Comparison of ENCODE assay signal across 17 mouse cellular contexts in genomic region chr3:111787847-111788246, GRCm38 (mm10).
"Had no signal": no experiment of that assay in that cellular context is flagged by ENCODE, and none has a peak within 500 bp of the region (broad histone marks: within the 10 kb centered on the region; RNA-seq: fewer than 3 reads in every experiment).

No protein-coding gene starts in this region.

- ATAC-seq: liver, embryonic 12.5 days had no signal

- H3K9ac ChIP-seq: limb, embryonic 13.5 days; liver, embryonic 12.5 days; liver, embryonic 15.5 days; midbrain, embryonic 12.5 days had no signal

- H3K4me2 ChIP-seq: limb, embryonic 13.5 days; liver, embryonic 12.5 days; liver, embryonic 15.5 days; midbrain, embryonic 12.5 days had no signal

- H3K27me3 ChIP-seq: limb, embryonic 13.5 days; liver, embryonic 12.5 days; liver, embryonic 15.5 days; midbrain, embryonic 12.5 days had no signal

- H3K36me3 ChIP-seq: limb, embryonic 10.5 days; limb, embryonic 13.5 days; liver, embryonic 12.5 days; liver, embryonic 15.5 days; midbrain, embryonic 12.5 days had no signal

- H3K9me3 ChIP-seq: limb, embryonic 10.5 days; limb, embryonic 13.5 days; liver, embryonic 12.5 days; liver, embryonic 15.5 days; midbrain, embryonic 12.5 days had no signal

- H3K4me1 ChIP-seq: limb, embryonic 10.5 days; limb, embryonic 13.5 days; liver, embryonic 12.5 days; liver, embryonic 15.5 days; midbrain, embryonic 12.5 days had no signal

- DNase-seq: kidney, adult 9 months; kidney, postnatal 25 days; layer of hippocampus, adult 9-11 months; liver; lung, adult 18-20 months; lung, postnatal 14 days; lung, postnatal 4 days; thymus, adult 2 months; thymus, postnatal 14 days; thymus, postnatal 4 days had no signal

- H3K27ac ChIP-seq: kidney, postnatal 0 days; layer of hippocampus, adult 2 months; limb, embryonic 10.5 days; limb, embryonic 13.5 days; liver, embryonic 12.5 days; liver, embryonic 15.5 days; midbrain, embryonic 12.5 days had no signal

- H3K4me3 ChIP-seq: layer of hippocampus, adult 2 months; limb, embryonic 10.5 days; limb, embryonic 13.5 days; liver, embryonic 12.5 days; liver, embryonic 15.5 days; midbrain, embryonic 12.5 days had no signal
